Mouse (Mus musculus) thymus, adult 2 months (tissue): ENCODE measurements around the gene Txnrd2.
A peak's percentile ranks its signal among the peaks of the same experiment; 100 is the strongest.

Source experiments
- CTCF ChIP-seq: fragments of 200-500 bp; IDR thresholded peaks from 2 replicates; pipeline ENCODE4 v1.5.1; 2012; ENCODE audit warnings: mild to moderate bottlenecking, control low read depth, low read length, moderate library complexity, borderline replicate concordance; ENCODE audit not compliant: control insufficient read depth, poor library complexity, insufficient read depth; ENCODE audit errors: extremely low read depth
- POLR2A ChIP-seq: fragments of 200-500 bp; IDR thresholded peaks from 2 replicates; pipeline ENCODE4 v1.6.1; 2012; ENCODE audit warnings: mild to moderate bottlenecking, low read length, control low read depth, moderate library complexity; ENCODE audit not compliant: control insufficient read depth, poor library complexity, insufficient read depth; ENCODE audit errors: extremely low read depth

GRCm38 (mm10) chr16:18392469-18393426 is 33.4 kb upstream of the Txnrd2 start:
- TF ChIP-seq CTCF (peak; percentile 67; the same call in 1 of the 2 replicates), POLR2A (no peak)
